Mouse (Mus musculus): ENCODE data around the gene Cxcl3.

Gene Cxcl3

DNA sequence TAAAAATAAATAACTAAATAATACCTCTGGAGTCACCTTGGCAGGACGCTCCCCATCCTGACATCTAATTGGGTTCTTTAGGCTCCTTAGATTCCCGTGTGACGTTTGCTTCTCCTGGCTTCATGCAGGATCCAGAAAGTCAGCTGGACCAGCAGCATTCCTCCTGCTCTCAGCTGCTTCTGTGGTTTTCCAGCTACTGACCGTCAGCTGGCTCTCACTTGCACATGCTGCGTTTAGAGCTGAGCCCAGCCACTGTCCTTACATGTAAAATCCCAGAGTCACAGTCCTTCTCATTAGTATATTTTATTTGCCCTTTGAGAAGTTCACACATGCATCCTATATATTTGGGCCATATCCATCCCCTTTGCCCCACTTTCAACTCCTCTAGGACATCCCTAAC lies 52.7 kb downstream of the Cxcl3 start:
- no peak for TF ChIP-seq GATA4 (IDR thresholded peaks at IDR 0.05; ENCODE audit: insufficient replicate concordance, low read length)

All from liver, adult (tissue).